Mouse (Mus musculus) testis, adult 2 months (tissue): ENCODE measurements around the gene Gm1527. TPM values are rescaled to one million over a fixed set of nuclear protein-coding genes. Genes with fewer than 3 reads are reported as not detected.
A peak's percentile ranks its signal among the peaks of the same experiment; 100 is the strongest.
"Not testable (repeated sequence)": the region's sequence is repeated elsewhere in the genome, so short reads cannot be mapped to it uniquely, and the experiment has no call there.

Source experiments
- H3K27ac ChIP-seq: fragments of 200-500 bp; 2 replicates; pipeline ENCODE4 v1.5.1; 2012; ENCODE audit warnings: low read depth, low read length; ENCODE audit not compliant: control insufficient read depth, insufficient read depth
- H3K27me3 ChIP-seq: fragments of 200-500 bp; 2 replicates; pipeline ENCODE4 v1.6.1; 2012; ENCODE audit warnings: mild to moderate bottlenecking, low read length, moderate library complexity; ENCODE audit not compliant: control insufficient read depth, insufficient read depth
- H3K36me3 ChIP-seq: fragments of 200-500 bp; 2 replicates; pipeline ENCODE4 v1.6.1; 2012; ENCODE audit warnings: mild to moderate bottlenecking, low read length; ENCODE audit not compliant: control insufficient read depth, insufficient read depth
- H3K4me1 ChIP-seq: fragments of 200-500 bp; 2 replicates; pipeline ENCODE4 v1.6.1; 2012; ENCODE audit warnings: low read length; ENCODE audit not compliant: control insufficient read depth, insufficient read depth
- H3K4me3 ChIP-seq: fragments of 200-500 bp; 2 replicates; pipeline ENCODE4 v1.5.1; 2012; ENCODE audit warnings: low read depth, mild to moderate bottlenecking, low read length, moderate library complexity, mixed read lengths; ENCODE audit not compliant: control insufficient read depth
- CTCF ChIP-seq: fragments of 200-500 bp; IDR thresholded peaks from 2 replicates; pipeline ENCODE4 v1.5.1; 2012; ENCODE audit warnings: low read depth, mild to moderate bottlenecking, inconsistent platforms, low read length, moderate library complexity; ENCODE audit not compliant: control insufficient read depth, insufficient read depth, insufficient replicate concordance
- POLR2A ChIP-seq: fragments of 200-500 bp; IDR thresholded peaks from 2 replicates; pipeline ENCODE4 v1.6.1; 2012; ENCODE audit warnings: low read depth, mild to moderate bottlenecking, inconsistent platforms, low read length, moderate library complexity; ENCODE audit not compliant: control insufficient read depth
- polyA plus RNA-seq: library from polyadenylated mRNA; depleted of rRNA; stranded (reverse); fragments of >200 nt; gene quantifications from 2 replicates; pipeline ENCODE4 v1.2.3, GENCODE M21; 2012; rRNA removed

The Gm1527 gene
- 6.7 and 9.5 TPM in 2 replicates for polyA plus RNA-seq

DNA sequence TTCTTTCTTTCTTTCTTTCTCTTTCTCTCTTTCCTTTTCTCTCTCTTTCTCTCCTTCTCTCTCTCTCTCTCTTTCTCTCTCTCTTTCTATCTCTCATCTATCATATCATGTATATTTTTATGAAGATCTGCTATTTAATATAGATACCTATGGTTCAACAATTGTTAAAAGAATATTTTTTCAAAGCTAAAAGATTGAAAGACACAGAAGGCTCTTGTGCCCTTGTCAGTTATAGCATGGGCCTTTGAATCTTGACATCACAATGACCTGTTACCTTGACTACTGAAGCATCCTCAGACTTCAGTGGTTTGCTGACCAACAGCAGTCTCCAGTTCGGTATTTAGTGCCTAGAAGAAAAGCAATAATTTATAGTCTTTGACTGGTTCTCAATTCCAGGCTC, at the start of gene Gm1527:
TSS of gene Gm1527 (plus strand) at position 301 of the 400 bp plus-strand sequence.
- no peaks in the 10 kb centered on the region for H3K27me3 ChIP-seq
- no peaks in the 10 kb centered on the region for H3K4me1 ChIP-seq
- H3K27ac ChIP-seq: no peak within 1 kb of the TSS
- H3K36me3 ChIP-seq: no peaks in the 10 kb centered on the region
- no peak within 1 kb of the TSS for H3K4me3 ChIP-seq
- TF ChIP-seq CTCF (no peak), POLR2A (no peak)

DNA sequence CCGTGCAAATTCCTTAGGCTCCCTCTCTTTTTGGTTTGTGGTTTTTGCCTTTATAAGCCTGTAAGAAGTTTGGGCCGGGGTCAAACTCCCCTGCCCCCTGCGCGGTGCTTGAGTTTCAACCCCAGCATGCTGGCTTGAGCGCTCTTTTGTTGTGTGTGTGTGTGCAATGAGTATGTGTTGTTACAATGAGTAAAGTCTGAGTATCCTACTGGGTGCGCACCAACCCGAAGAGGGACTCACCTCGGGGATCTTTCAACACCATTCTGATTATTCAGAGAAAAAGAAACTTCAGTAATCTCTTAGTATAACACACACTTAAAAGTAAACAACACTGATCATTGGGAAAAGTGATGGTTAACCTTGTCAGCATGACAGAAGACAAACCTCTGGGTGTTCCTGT, 49.2 kb upstream of the Gm1527 start:
- no peak overlapping the region for H3K27ac ChIP-seq
- no peak for TF ChIP-seq POLR2A
- TF ChIP-seq CTCF: no peak

DNA sequence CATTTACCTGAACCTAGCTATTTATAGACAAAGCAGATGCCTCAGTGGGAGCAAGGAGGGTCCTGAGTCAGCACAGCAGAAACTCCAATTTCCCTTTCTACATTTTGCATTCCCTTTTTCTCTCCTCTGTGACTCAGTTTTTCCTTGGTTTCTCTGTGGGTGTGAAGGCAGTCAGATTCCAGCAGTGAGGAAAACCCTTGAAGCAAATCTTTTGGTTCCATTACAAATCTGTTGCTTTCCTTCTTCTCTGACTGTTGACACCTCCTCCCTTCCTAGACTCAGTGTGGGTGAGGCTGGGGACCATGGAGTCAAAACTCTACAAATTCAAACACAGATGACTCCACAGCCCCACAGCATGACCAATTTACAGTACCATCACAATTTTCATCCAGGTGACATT, 45.3 kb upstream of the Gm1527 start:
- H3K27ac ChIP-seq: no peak overlapping the region
- no peaks in the 10 kb centered on the region for H3K36me3 ChIP-seq
- no peaks in the 10 kb centered on the region for H3K27me3 ChIP-seq
- TF ChIP-seq CTCF (no peak), POLR2A (no peak)
- no peak overlapping the region for H3K4me3 ChIP-seq
- H3K4me1 ChIP-seq: no peaks in the 10 kb centered on the region

More for the DNA sequence above, 49.2 kb upstream of the Gm1527 start:
- H3K4me1 ChIP-seq: no peaks in the 10 kb centered on the region
- H3K36me3 ChIP-seq: no peaks in the 10 kb centered on the region
- H3K27me3 ChIP-seq: no peaks in the 10 kb centered on the region
- no peak overlapping the region for H3K4me3 ChIP-seq

DNA sequence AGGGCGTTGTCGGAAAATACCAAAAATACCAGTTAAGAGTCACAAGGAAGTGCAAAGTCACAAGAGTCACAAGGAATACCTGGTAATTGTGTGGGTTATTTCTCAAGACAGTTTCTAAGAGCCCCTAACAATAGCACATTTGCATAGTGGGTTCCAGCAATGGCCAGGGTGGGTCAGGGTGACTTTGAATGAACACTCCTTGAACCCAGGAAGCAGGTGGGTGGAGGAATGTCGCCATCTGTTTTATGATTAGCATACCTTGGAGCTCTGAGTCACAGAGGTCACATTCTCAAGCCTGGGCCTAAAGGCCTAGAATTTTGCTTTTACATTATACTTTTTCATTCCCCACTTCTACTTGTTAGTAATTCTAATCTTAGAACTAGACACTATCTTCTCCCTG, 40.2 kb upstream of the Gm1527 start:
- H3K4me1 ChIP-seq, H3K4me3 ChIP-seq, H3K27me3 ChIP-seq, H3K36me3 ChIP-seq, H3K27ac ChIP-seq: not testable (repeated sequence)

DNA sequence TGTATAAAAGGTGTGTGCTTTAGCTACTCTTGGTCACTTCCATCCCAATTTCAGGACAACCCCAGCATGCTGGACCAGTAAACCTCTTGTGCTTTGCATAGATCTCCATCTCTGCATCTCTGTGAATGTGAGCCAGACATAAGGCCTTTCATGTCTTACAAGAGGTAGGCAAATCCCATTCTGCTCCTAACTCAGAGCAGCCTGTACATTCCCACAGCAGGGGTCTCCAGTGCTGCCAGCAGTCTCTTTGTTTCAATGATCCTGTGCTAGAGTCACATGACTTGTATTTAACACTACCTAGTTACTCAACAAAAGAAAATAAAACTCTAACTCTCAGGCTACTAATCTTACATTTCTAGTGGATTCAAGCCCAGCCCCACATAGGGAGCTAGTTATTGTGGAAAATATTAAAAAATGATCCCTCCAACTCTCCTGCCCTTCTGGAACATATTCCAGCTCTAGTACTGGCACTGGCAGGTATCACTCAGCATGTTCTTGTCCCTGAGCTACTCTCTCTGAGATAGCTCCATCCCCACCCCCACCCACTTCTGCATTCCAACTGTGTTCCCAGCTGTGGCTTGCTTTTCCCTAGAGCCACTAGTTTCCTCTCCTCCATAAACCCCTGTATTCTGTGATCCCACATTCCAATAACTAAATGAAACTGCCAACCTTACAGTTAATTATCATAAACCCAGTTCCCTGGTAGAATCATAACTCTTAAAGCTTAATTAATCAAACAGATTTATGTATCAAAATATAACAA, 32.6 kb upstream of the Gm1527 start:
- H3K27me3 ChIP-seq, H3K36me3 ChIP-seq, H3K4me3 ChIP-seq, H3K4me1 ChIP-seq, H3K27ac ChIP-seq: not testable (repeated sequence)

DNA sequence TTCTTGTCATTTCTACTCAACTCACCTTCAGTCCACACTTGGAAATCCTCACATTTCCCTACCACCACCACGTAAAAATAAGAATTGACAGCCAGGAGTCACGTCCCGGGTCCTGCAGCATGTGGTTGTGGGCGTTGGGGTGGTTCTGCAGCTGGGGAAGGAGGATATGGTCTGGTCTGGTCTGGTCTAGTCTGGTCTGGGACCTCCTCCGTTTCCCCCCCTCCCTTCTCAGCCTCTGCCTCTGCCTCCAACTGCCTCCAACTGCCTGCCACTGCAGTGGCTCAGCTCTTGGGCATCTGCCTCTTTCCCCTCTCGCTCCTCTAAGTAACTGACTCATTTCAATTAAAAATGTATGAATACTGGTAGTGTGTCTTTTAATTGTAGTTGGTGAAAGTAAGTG, 4.5 kb downstream of the Gm1527 start:
- peak; percentile 47; the same call in 1 of the 2 replicates for TF ChIP-seq POLR2A

DNA sequence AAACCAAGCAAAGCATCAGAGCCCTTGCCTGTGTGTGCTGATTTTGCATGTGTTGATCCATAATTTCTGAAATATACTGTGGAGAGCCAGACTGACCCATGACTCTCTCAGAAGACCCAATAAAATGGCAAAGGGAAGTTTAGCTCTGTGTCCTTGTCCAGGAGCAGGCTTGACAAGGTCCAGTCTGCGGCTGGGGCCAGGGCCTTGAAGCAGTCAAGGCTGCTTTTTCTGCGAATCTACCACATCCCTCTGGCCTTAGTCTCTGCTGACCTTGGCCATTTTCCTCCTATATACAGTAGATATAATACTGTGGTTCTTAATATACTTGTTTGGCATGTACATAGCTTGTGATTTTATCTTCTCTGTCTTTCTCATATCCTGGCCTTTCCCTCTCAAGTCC, 73.5 kb downstream of the Gm1527 start:
- H3K36me3 ChIP-seq: no peaks in the 10 kb centered on the region
- TF ChIP-seq POLR2A: no peak
- no peak for TF ChIP-seq CTCF
- H3K4me3 ChIP-seq: no peak overlapping the region
- H3K27me3 ChIP-seq: no peaks in the 10 kb centered on the region
- H3K4me1 ChIP-seq: no peaks in the 10 kb centered on the region
- no peak overlapping the region for H3K27ac ChIP-seq

More for the DNA sequence above, 4.5 kb downstream of the Gm1527 start:
- Histone ChIP-seq H3K4me3 (peak overlapping the region; percentile 78), H3K27ac (peak overlapping the region; percentile 91)
- H3K4me1 ChIP-seq, H3K27me3 ChIP-seq, H3K36me3 ChIP-seq: not testable (repeated sequence)

DNA sequence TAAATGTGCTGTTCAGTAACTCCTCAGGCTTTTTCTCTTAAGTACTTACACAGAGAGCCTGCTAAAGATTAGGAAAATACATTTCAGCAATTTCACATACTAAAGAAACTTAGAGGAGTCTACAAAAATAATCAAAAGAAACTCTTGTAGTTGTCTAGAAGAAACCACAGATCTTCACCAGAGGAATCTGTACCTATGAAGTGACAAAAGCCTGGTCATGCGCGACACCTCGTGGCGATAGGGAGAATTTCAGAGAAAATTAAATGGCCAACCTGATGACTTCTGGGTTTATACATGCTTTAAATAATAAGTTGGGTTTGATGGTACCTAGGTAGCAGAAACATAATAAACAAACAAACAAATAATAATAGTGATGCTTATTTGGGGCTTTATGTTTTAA, 76.4 kb downstream of the Gm1527 start:
- Histone ChIP-seq H3K4me3 (no peak overlapping the region), H3K27me3 (no peaks in the 10 kb centered on the region)

More for the DNA sequence above, 76.4 kb downstream of the Gm1527 start:
- H3K27ac ChIP-seq: no peak overlapping the region
- H3K36me3 ChIP-seq: no peaks in the 10 kb centered on the region
- no peaks in the 10 kb centered on the region for H3K4me1 ChIP-seq
- TF ChIP-seq CTCF: no peak

Other genes starting within 250 kb of the Gm1527 start
- 0.19 and 0.26 TPM in 2 replicates for gene Slc2a2, start 194.7 kb upstream of the Gm1527 start, polyA plus RNA-seq
- gene Eif5a2, start 111.3 kb upstream of the Gm1527 start, polyA plus RNA-seq: 4.7 and 5.5 TPM in 2 replicates
- gene Rpl22l1, start 87.2 kb upstream of the Gm1527 start, polyA plus RNA-seq: 37.6 and 41.7 TPM in 2 replicates
- gene Egfem1, start 189.4 kb downstream of the Gm1527 start, polyA plus RNA-seq: 0.24 and 0.62 TPM in 2 replicates